Mouse (Mus musculus): ENCODE measurements around the gene Apob. TPM values are rescaled to one million over a fixed set of nuclear protein-coding genes. Genes with fewer than 3 reads are reported as not detected.

Apob gene
- total and polyA plus RNA-seq, 3 experiments = not detected

GRCm38 (mm10) chr12:7959310-7959918 is 18.0 kb upstream of the Apob start:
- H3K27me3 ChIP-seq (ENCODE audit: control insufficient read depth in 1 of 2, insufficient read depth in 2 of 2, low read length in 2 of 2) = no peaks in the 10 kb centered on the region; a peak in 1 of 4 replicates
- TF ChIP-seq POLR2A (IDR thresholded peaks at IDR 0.05; ENCODE audit: control insufficient read depth in 1 of 2, insufficient read depth in 1 of 2, low read depth in 1 of 2, low read length in 2 of 2, poor library complexity in 1 of 2) (no peak), TAL1 (IDR thresholded peaks at IDR 0.05; ENCODE audit: low read length) (no peak)
- H3K4me1 ChIP-seq (ENCODE audit: control insufficient read depth in 1 of 2, insufficient read depth in 2 of 2, low read length in 2 of 2) = no peaks in the 10 kb centered on the region
- H3K79me2 ChIP-seq (ENCODE audit: control insufficient read depth, insufficient read depth, low read length, poor library complexity) = no peaks in the 10 kb centered on the region
- H3K36me3 ChIP-seq (ENCODE audit: control insufficient read depth in 1 of 2, insufficient read depth in 2 of 2, low read length in 2 of 2) = no peaks in the 10 kb centered on the region
- H3K4me3 ChIP-seq (ENCODE audit: control insufficient read depth in 1 of 2, insufficient read depth in 1 of 2, low read depth in 2 of 2, low read length in 2 of 2) = no peak overlapping the region
- no peak for DNase-seq (ENCODE audit: low read depth, low spot score)
- no peaks in the 10 kb centered on the region for H3K9me3 ChIP-seq (replicated peaks; ENCODE audit: insufficient read depth, low read length)
- H3K9ac ChIP-seq (ENCODE audit: control insufficient read depth, low read depth, low read length, poor library complexity, severe bottlenecking) = no peak overlapping the region
- H3K27ac ChIP-seq (ENCODE audit: control insufficient read depth, low read depth, low read length) = no peak overlapping the region

GRCm38 (mm10) chr12:7962314-7962927 is 15.0 kb upstream of the Apob start:
- Histone ChIP-seq H3K27me3 (ENCODE audit: control insufficient read depth in 1 of 2, insufficient read depth in 2 of 2, low read length in 2 of 2) (no peaks in the 10 kb centered on the region), H3K79me2 (ENCODE audit: control insufficient read depth, insufficient read depth, low read length, poor library complexity) (no peaks in the 10 kb centered on the region), H3K4me3 (ENCODE audit: control insufficient read depth in 1 of 2, insufficient read depth in 1 of 2, low read depth in 2 of 2, low read length in 2 of 2) (no peak overlapping the region), H3K36me3 (ENCODE audit: control insufficient read depth in 1 of 2, insufficient read depth in 2 of 2, low read length in 2 of 2) (no peaks in the 10 kb centered on the region), H3K9me3 (replicated peaks; ENCODE audit: insufficient read depth, low read length) (no peaks in the 10 kb centered on the region), H3K9ac (ENCODE audit: control insufficient read depth, low read depth, low read length, poor library complexity, severe bottlenecking) (no peak overlapping the region), H3K27ac (ENCODE audit: control insufficient read depth, low read depth, low read length) (no peak overlapping the region), H3K4me1 (ENCODE audit: control insufficient read depth in 1 of 2, insufficient read depth in 2 of 2, low read length in 2 of 2) (no peaks in the 10 kb centered on the region)
- peak; percentile 6 for DNase-seq (ENCODE audit: low read depth, low spot score)
- no peak for TF ChIP-seq CHD1 (IDR thresholded peaks at IDR 0.05; ENCODE audit: low read depth, low read length)
- no peak for TF ChIP-seq MXI1 (IDR thresholded peaks at IDR 0.05; ENCODE audit: low read depth, low read length)
- no peak for TF ChIP-seq ELF1 (IDR thresholded peaks at IDR 0.05; ENCODE audit: low read depth, low read length)
- TF ChIP-seq MAZ (IDR thresholded peaks at IDR 0.05; ENCODE audit: low read depth, low read length) = no peak
- no peak for TF ChIP-seq POLR2A (IDR thresholded peaks at IDR 0.05; ENCODE audit: control insufficient read depth in 1 of 2, insufficient read depth in 1 of 2, low read depth in 1 of 2, low read length in 2 of 2, poor library complexity in 1 of 2)
- TF ChIP-seq MYC (IDR thresholded peaks at IDR 0.05; ENCODE audit: low read depth, low read length) = no peak
- no peak for TF ChIP-seq CTCF (IDR thresholded peaks at IDR 0.05 in 2 of 3, conservative IDR thresholded peaks at IDR 0.05 in 1 of 3; ENCODE audit: control insufficient read depth in 1 of 3, insufficient read depth in 1 of 3, low read depth in 2 of 3, low read length in 3 of 3, poor library complexity in 1 of 3, severe bottlenecking in 1 of 3)
- no peak for TF ChIP-seq EP300 (IDR thresholded peaks at IDR 0.05; ENCODE audit: low read depth in 1 of 2, low read length in 2 of 2)
- no peak for TF ChIP-seq JUND (IDR thresholded peaks at IDR 0.05; ENCODE audit: low read depth, low read length)
- TF ChIP-seq ZNF384 (IDR thresholded peaks at IDR 0.05; ENCODE audit: low read depth, low read length) = no peak
- TF ChIP-seq USF1 (IDR thresholded peaks at IDR 0.05; ENCODE audit: low read depth, low read length) = no peak
- TF ChIP-seq ETS1 (IDR thresholded peaks at IDR 0.05; ENCODE audit: low read depth, low read length) = no peak
- TF ChIP-seq GATA1 (IDR thresholded peaks at IDR 0.05; ENCODE audit: low read depth, low read length) = no peak
- TF ChIP-seq TAL1 (IDR thresholded peaks at IDR 0.05; ENCODE audit: low read length) = no peak
- no peak for TF ChIP-seq BHLHE40 (IDR thresholded peaks at IDR 0.05; ENCODE audit: borderline replicate concordance, low read depth, low read length)

All from MEL (cell line).